In the genomic region with DNA sequence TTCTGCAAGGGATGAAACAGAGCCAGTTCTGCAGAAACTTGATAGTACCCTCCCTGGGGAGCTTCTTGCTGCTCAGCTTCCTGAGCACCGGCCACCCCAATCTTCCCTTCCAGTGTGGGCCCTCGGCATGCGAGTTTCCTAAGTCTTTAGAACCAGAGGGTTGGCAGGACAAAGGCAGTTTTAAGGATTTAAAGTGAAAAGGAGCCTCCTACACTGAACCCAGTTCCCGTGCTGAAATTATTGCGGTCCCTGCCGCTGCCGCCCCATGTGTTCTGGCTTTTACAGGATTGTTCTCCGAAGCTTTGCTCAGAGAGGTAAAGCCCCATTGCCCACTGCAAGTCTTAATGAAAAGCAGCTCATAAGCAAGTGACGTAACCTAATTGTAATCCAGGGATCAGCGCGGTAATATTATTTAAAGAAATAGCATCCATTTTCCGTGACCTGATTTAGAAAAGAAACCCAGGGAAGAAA, we compare ENCODE assay signal across 8 mouse cellular contexts. TPM values are rescaled to one million over a fixed set of nuclear protein-coding genes. Genes with fewer than 3 reads are reported as not detected.
DNase-seq lines count a peak whose midpoint lies in the region; ATAC-seq lines count a peak whose summit lies in the region.

No protein-coding gene starts in this region.

- WGBS in midbrain, embryonic 10.5 days: 61% methylated on average over 12 of the region's 12 CpGs

- intact Hi-C loops in gastrocnemius, postnatal 14 days (cut with DNase I; ENCODE audit: low total_unique reads): no loop called here
- intact Hi-C loops in gastrocnemius, postnatal 36 days (cut with DNase I): no loop called here

- DNase-seq in gastrocnemius, adult 18-20 months (ENCODE audit: low spot score): peak; percentile 54
- no peak for DNase-seq in gastrocnemius, postnatal 14 days
- peak; percentile 18 for DNase-seq in adipocyte (ENCODE audit: low spot score)
- peak; percentile 19 to 28 for DNase-seq in gastrocnemius, postnatal 36 days
- DNase-seq in midbrain, embryonic 10.5 days (ENCODE audit: low spot score): no peak
- no peak for DNase-seq in urinary bladder, postnatal 14 days (ENCODE audit: low spot score)
- DNase-seq in spleen, postnatal 10 days (ENCODE audit: low spot score in 2 of 2): no peak

- H3K4me1 ChIP-seq in midbrain, embryonic 10.5 days: peaks cover 14% of the 10 kb centered on the region

- no peaks in the 10 kb centered on the region for H3K27me3 ChIP-seq in midbrain, embryonic 10.5 days (ENCODE audit: low read depth, poor library complexity, severe bottlenecking)

- peak overlapping the region; percentile 28; the same call in 1 of the 2 replicates for H3K27ac ChIP-seq in midbrain, embryonic 10.5 days (replicated peaks)

- H3K4me3 ChIP-seq in midbrain, embryonic 10.5 days: no peak overlapping the region

- no peaks in the 10 kb centered on the region for H3K36me3 ChIP-seq in midbrain, embryonic 10.5 days

- no peaks in the 10 kb centered on the region for H3K9me3 ChIP-seq in midbrain, embryonic 10.5 days (replicated peaks)

- no peak for ATAC-seq in megakaryocyte-erythroid progenitor cell, adult 5-6 weeks (replicated peaks; ENCODE audit: low FRiP score, low TSS enrichment, poor library complexity, severe bottlenecking)

RNA-seq across cellular contexts. Expression of a gene that starts 32.6 kb away (rescaled TPM):
- 10 to 100 TPM; 23.9 to 27.7 TPM for total RNA-seq in gastrocnemius, adult 18-20 months (2021)
- total RNA-seq in gastrocnemius, postnatal 14 days (2021): 10 to 100 TPM; 23.0 to 23.5 TPM
- 10 to 100 TPM; 22.2 to 22.5 TPM for total RNA-seq in gastrocnemius, postnatal 36 days (2021)
- polyA plus RNA-seq in midbrain, embryonic 10.5 days (2016; fragmentation: Nextera tagmentation; extraction: Ambion mirVana): 2.3 and 3.0 TPM in 2 replicates
- total RNA-seq in megakaryocyte-erythroid progenitor cell, adult 5-6 weeks (2014; fragmentation: Nextera tagmentation): 11.2 and 11.9 TPM in 2 replicates
- 6.3 and 11.9 TPM in 2 replicates for total RNA-seq in megakaryocyte-erythroid progenitor cell, adult 5-6 weeks (2017)

Comparison
In these comparisons a context has a peak if more than half of its experiments do, and no peak if none do; other contexts are left out.
1. DNase-seq: peak in gastrocnemius, adult 18-20 months (single experiment), adipocyte (single experiment) and gastrocnemius, postnatal 36 days (2 of 2); none in gastrocnemius, postnatal 14 days (single experiment), midbrain, embryonic 10.5 days (single experiment), urinary bladder, postnatal 14 days (single experiment) and spleen, postnatal 10 days (0 of 2).